Mouse (Mus musculus): Measurements from ENCODE around the gene Sap30. TPM values are rescaled to one million over a fixed set of nuclear protein-coding genes. Genes with fewer than 3 reads are reported as not detected.

The Sap30 gene
- total and polyA plus RNA-seq, 3 experiments, result 17.3 to 55.5 (median 24.5) TPM

DNA sequence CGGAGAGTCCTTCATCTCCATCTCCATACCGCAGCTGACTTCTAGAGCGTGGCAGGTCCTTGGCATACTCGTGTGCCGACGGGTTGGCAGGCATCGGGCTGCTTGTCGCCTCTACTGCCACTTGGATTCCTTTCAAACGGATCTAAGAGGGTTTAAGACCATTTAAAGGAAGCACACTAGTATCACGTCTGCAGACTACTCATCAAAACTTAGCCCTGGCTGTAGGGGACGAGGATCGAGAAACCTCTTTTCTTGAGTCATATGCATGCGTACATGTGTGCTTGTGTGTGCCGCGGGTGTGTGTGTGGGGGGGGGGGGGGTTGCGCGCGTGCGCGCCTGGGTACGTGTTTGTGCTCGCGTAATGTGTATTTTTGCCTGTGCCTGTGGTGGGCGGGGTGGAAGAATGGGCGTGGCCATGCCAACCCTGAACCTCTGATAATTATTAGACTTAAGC, 679 bp upstream of the Sap30 start:
- Histone ChIP-seq H3K4me3 (ENCODE audit: low read depth, low read length) (peak overlapping the region; percentile 95), H3K4me1 (ENCODE audit: insufficient read depth, low read depth, low read length) (peaks cover 25% of the 10 kb centered on the region), H3K27me3 (ENCODE audit: insufficient read depth, low read length) (no peaks in the 10 kb centered on the region), H3K36me3 (replicated peaks) (peaks cover 26% of the 10 kb centered on the region), H3K9me3 (replicated peaks) (no peaks in the 10 kb centered on the region)
- ATAC-seq (ENCODE audit: extremely low read depth, insufficient number of reproducible peaks, low FRiP score, poor library complexity, severe bottlenecking) (peak; percentile 29; the same call in 1 of the 2 replicates), DNase-seq (ENCODE audit: low spot score) (peak; percentile 56)
- TF ChIP-seq TAL1 (conservative IDR thresholded peaks at IDR 0.05; ENCODE audit: low read depth, low read length) (no peak), GATA1 (IDR thresholded peaks at IDR 0.05; ENCODE audit: borderline replicate concordance, low read length) (no peak), POLR2AphosphoS5 (IDR thresholded peaks at IDR 0.05; ENCODE audit: insufficient replicate concordance, low read depth, low read length) (no peak), GATA2 (IDR thresholded peaks at IDR 0.05; ENCODE audit: borderline replicate concordance, low read depth, low read length) (no peak), CTCF (IDR thresholded peaks at IDR 0.05; ENCODE audit: low read depth, low read length) (no peak)

DNA sequence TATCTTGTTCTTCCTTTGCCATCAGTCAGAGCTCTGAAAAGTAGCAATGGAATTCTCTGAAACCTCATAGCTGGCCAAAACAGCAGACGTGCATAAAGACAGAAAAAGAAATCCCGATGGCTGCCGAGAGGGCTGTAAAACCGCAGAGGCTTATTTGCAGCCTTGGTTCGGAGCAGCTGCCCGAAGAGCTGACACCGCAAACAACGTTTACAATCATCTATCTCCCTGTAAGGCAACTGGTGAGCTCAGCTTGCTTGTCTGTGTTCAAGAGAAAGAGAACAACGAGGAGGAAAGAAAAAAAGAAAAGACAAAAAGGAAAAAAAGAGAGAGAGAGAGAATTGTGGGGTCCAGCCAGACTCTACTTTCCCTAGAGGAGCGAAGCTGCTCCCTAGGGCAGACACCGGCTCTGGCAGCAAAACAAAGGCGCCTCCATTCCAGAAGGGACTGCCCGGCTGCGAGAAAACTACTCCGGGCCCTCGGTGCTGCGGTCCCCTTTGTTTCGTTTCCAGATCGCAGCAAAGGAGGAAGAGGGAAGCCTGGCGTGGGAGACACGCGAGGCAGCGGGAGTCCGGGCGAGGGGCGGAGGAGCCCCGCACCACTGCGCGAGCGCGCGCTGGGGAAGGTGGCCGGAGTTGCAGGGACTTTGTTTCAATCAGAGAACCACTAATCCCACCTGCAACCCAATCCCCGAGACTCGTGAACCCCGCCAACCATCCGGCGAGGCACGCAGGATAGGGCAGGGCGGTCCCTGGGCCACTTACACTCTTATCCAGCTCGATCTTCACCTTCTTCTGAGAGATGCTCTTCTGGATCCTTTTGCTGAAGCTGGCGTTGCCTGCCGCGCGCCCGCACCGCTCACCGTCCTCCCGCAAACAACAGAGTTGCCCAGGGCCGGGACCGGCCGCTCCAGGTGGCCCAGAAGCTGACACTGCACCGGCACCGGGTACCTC, 894 bp downstream of the Sap30 start:
- peaks cover 22% of the 10 kb centered on the region for H3K4me1 ChIP-seq (ENCODE audit: insufficient read depth, low read depth, low read length)
- peak; percentile 33 for DNase-seq (ENCODE audit: low spot score)
- no peak for ATAC-seq (ENCODE audit: extremely low read depth, insufficient number of reproducible peaks, low FRiP score, poor library complexity, severe bottlenecking)
- H3K36me3 ChIP-seq (replicated peaks), result peaks cover 27% of the 10 kb centered on the region
- TF ChIP-seq POLR2AphosphoS5 (IDR thresholded peaks at IDR 0.05; ENCODE audit: insufficient replicate concordance, low read depth, low read length), result no peak
- no peaks in the 10 kb centered on the region for H3K27me3 ChIP-seq (ENCODE audit: insufficient read depth, low read length)
- no peaks in the 10 kb centered on the region for H3K9me3 ChIP-seq (replicated peaks)
- peak overlapping the region; percentile 95 for H3K4me3 ChIP-seq (ENCODE audit: low read depth, low read length)

DNA sequence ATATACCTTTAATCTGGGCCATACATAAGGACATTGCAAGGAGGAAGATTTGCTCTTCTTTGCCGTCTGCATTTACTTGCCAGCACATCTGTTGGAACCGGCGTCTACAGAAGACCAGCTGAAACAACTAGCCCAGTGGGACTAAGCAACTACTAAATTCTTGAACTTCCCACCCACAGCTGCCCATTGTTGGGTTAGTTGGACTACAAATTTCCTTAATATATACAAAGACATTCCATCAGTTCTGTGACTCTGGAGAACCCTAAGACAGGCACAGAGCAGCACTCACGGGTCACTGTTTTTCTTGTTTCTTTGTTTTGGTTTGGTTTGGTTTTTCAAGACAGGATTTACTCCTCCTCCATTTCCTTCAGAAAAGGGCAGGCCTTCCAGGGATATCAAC, 7.1 kb downstream of the Sap30 start:
- no peak for DNase-seq (ENCODE audit: low spot score)
- Histone ChIP-seq H3K4me3 (ENCODE audit: low read depth, low read length) (no peak overlapping the region), H3K4me1 (ENCODE audit: insufficient read depth, low read depth, low read length) (peaks cover 4% of the 10 kb centered on the region), H3K9me3 (replicated peaks) (no peaks in the 10 kb centered on the region), H3K36me3 (replicated peaks) (peaks cover 26% of the 10 kb centered on the region), H3K27me3 (ENCODE audit: insufficient read depth, low read length) (peaks cover 3% of the 10 kb centered on the region)
- no peak for ATAC-seq (ENCODE audit: extremely low read depth, insufficient number of reproducible peaks, low FRiP score, poor library complexity, severe bottlenecking)
- no peak for TF ChIP-seq POLR2AphosphoS5 (IDR thresholded peaks at IDR 0.05; ENCODE audit: insufficient replicate concordance, low read depth, low read length)
- TF ChIP-seq CTCF (IDR thresholded peaks at IDR 0.05; ENCODE audit: low read depth, low read length), result no peak
- TF ChIP-seq TAL1 (conservative IDR thresholded peaks at IDR 0.05; ENCODE audit: low read depth, low read length), result no peak

DNA sequence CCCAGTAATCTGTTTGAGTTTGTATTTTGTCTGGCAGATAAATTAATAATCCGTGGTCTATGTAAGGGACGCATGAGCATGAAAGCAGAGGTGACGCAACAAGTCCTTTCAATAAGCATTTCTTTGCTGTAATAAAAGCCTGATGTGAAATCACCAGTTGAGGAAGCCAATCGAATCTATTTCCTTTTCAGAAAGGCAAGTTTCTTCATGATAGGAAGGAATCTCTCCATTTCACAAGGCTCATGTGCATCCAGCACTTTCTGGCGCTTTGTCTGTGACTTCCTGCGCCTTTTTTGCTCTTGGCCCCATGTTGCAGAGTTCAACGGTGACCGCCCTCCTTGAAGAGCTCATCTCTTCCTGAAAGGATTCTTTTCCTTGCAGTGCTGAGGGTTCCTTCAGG, 8.0 kb downstream of the Sap30 start:
- Histone ChIP-seq H3K36me3 (replicated peaks) (peaks cover 22% of the 10 kb centered on the region), H3K27me3 (ENCODE audit: insufficient read depth, low read length) (peaks cover 3% of the 10 kb centered on the region), H3K4me1 (ENCODE audit: insufficient read depth, low read depth, low read length) (no peaks in the 10 kb centered on the region), H3K4me3 (ENCODE audit: low read depth, low read length) (no peak overlapping the region), H3K9me3 (replicated peaks) (no peaks in the 10 kb centered on the region)
- ATAC-seq (ENCODE audit: extremely low read depth, insufficient number of reproducible peaks, low FRiP score, poor library complexity, severe bottlenecking) (no peak), DNase-seq (ENCODE audit: low spot score) (no peak)
- TF ChIP-seq CTCF (IDR thresholded peaks at IDR 0.05; ENCODE audit: low read depth, low read length) (no peak), GATA2 (IDR thresholded peaks at IDR 0.05; ENCODE audit: borderline replicate concordance, low read depth, low read length) (no peak), TAL1 (conservative IDR thresholded peaks at IDR 0.05; ENCODE audit: low read depth, low read length) (no peak), GATA1 (IDR thresholded peaks at IDR 0.05; ENCODE audit: borderline replicate concordance, low read length) (no peak), POLR2AphosphoS5 (IDR thresholded peaks at IDR 0.05; ENCODE audit: insufficient replicate concordance, low read depth, low read length) (no peak)

DNA sequence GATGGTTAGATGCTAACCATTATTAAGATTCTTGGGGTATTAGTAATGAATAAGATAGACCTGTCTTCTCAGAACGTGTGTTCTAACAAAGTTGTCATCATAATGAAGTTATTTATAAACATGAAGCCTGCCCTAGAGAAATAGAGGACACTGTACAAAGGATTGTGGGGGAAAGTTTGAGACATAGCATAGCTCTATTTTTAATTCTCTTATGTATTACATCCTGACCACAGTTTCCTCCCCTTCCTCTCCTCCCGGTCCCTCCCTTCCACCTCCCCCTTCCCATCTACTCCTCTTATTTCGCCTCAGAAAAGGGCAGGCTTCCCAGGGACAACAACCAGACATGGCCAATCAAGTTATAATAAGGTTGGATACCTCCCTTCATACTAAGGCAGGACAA, 9.3 kb downstream of the Sap30 start:
- H3K36me3 ChIP-seq (replicated peaks), result peaks cover 20% of the 10 kb centered on the region
- ATAC-seq (ENCODE audit: extremely low read depth, insufficient number of reproducible peaks, low FRiP score, poor library complexity, severe bottlenecking), result no peak
- TF ChIP-seq POLR2AphosphoS5 (IDR thresholded peaks at IDR 0.05; ENCODE audit: insufficient replicate concordance, low read depth, low read length) (no peak), GATA1 (IDR thresholded peaks at IDR 0.05; ENCODE audit: borderline replicate concordance, low read length) (no peak), TAL1 (conservative IDR thresholded peaks at IDR 0.05; ENCODE audit: low read depth, low read length) (no peak), GATA2 (IDR thresholded peaks at IDR 0.05; ENCODE audit: borderline replicate concordance, low read depth, low read length) (no peak), CTCF (IDR thresholded peaks at IDR 0.05; ENCODE audit: low read depth, low read length) (no peak)

DNA sequence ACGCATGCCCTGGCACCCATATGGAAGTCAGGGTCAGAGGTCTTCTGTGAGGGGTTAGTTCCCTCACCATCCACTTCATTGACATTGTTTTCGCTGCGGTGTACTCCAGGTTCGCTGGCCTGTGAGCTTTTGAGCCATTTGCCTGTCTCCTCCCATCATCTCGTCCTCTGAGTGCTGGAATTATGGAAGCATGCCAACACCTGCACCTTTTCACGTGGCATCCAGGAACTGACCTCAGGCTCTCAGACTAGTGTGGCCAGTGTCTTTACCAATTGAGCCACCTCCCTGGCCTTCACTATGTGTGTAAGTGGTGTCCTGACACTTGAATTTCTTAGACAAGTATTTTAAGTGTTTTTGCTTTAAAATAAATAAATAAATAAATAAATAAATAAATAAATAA, 13.9 kb downstream of the Sap30 start:
- ATAC-seq (ENCODE audit: extremely low read depth, insufficient number of reproducible peaks, low FRiP score, poor library complexity, severe bottlenecking) (no peak), DNase-seq (ENCODE audit: low spot score) (no peak)
- Histone ChIP-seq H3K4me1 (ENCODE audit: insufficient read depth, low read depth, low read length) (no peaks in the 10 kb centered on the region), H3K9me3 (replicated peaks) (no peaks in the 10 kb centered on the region), H3K27me3 (ENCODE audit: insufficient read depth, low read length) (peaks cover 13% of the 10 kb centered on the region), H3K36me3 (replicated peaks) (no peaks in the 10 kb centered on the region), H3K4me3 (ENCODE audit: low read depth, low read length) (no peak overlapping the region)
- TF ChIP-seq GATA1 (IDR thresholded peaks at IDR 0.05; ENCODE audit: borderline replicate concordance, low read length), result no peak
- no peak for TF ChIP-seq TAL1 (conservative IDR thresholded peaks at IDR 0.05; ENCODE audit: low read depth, low read length)
- no peak for TF ChIP-seq CTCF (IDR thresholded peaks at IDR 0.05; ENCODE audit: low read depth, low read length)
- no peak for TF ChIP-seq GATA2 (IDR thresholded peaks at IDR 0.05; ENCODE audit: borderline replicate concordance, low read depth, low read length)
- no peak for TF ChIP-seq POLR2AphosphoS5 (IDR thresholded peaks at IDR 0.05; ENCODE audit: insufficient replicate concordance, low read depth, low read length)

More for the DNA sequence above, 9.3 kb downstream of the Sap30 start:
- Histone ChIP-seq H3K27me3 (ENCODE audit: insufficient read depth, low read length) (peaks cover 7% of the 10 kb centered on the region), H3K4me1 (ENCODE audit: insufficient read depth, low read depth, low read length) (no peaks in the 10 kb centered on the region), H3K9me3 (replicated peaks) (no peaks in the 10 kb centered on the region), H3K4me3 (ENCODE audit: low read depth, low read length) (no peak overlapping the region)
- DNase-seq (ENCODE audit: low spot score), result no peak

All from G1E (cell line).